Mouse (Mus musculus) ES-E14 (cell line): ENCODE data around the gene Smpd1. TPM values are rescaled to one million over a fixed set of nuclear protein-coding genes. Genes with fewer than 3 reads are reported as not detected.
A peak's percentile ranks its signal among the peaks of the same experiment; 100 is the strongest.

Experiments
- DNase-seq: peaks from one replicate; pipeline ENCODE4 v3.0.0-alpha.2; 2013; ENCODE audit warnings: low read depth, low spot score
- H3K27ac ChIP-seq: 2 replicates; pipeline ENCODE4 v1.5.1; 2012; ENCODE audit warnings: low read depth, mild to moderate bottlenecking, low read length, moderate library complexity, mixed read lengths; ENCODE audit not compliant: poor library complexity, insufficient read depth, severe bottlenecking
- H3K36me3 ChIP-seq: 2 replicates; pipeline ENCODE4 v1.6.1; 2012; ENCODE audit warnings: mild to moderate bottlenecking, low read length, moderate library complexity, mixed read lengths; ENCODE audit not compliant: control insufficient read depth, poor library complexity, insufficient read depth, severe bottlenecking
- H3K4me1 ChIP-seq, 2 experiments: fragments of 150-350 bp in 1 of 2; sonication (generic) in 1 of 2; 2 replicates each; pipeline ENCODE4 v1.6.1; 2012; ENCODE audit warnings: low read length in 2 of 2, mild to moderate bottlenecking in 1 of 2, mixed read lengths in 1 of 2; ENCODE audit not compliant: control insufficient read depth in 2 of 2, insufficient read depth in 2 of 2, poor library complexity in 1 of 2
- H3K4me3 ChIP-seq, 2 experiments: fragments of 150-350 bp in 1 of 2; sonication (generic) in 1 of 2; 2 replicates each; pipeline ENCODE4 v1.5.1; 2012; ENCODE audit warnings: low read length in 2 of 2, low read depth in 1 of 2, mild to moderate bottlenecking in 1 of 2, mixed read lengths in 1 of 2; ENCODE audit not compliant: insufficient read depth in 1 of 2, poor library complexity in 1 of 2, severe bottlenecking in 1 of 2
- H3K9ac ChIP-seq: 2 replicates; pipeline ENCODE4 v1.6.1; 2012; ENCODE audit warnings: low read depth, mild to moderate bottlenecking, low read length, mixed read lengths; ENCODE audit not compliant: poor library complexity, insufficient read depth, severe bottlenecking
- H3K9me3 ChIP-seq: fragments of 150-350 bp; sonication (generic); 2 replicates; pipeline ENCODE4 v1.6.1; 2012; ENCODE audit warnings: low read depth, mild to moderate bottlenecking, low read length; ENCODE audit not compliant: control insufficient read depth, insufficient read depth
- CHD2 ChIP-seq: IDR thresholded peaks from 2 replicates; pipeline ENCODE4 v1.6.1; 2014; ENCODE audit warnings: mild to moderate bottlenecking, low read depth, low read length, inconsistent platforms
- HCFC1 ChIP-seq: IDR thresholded peaks from 2 replicates; pipeline ENCODE4 v1.6.1; 2012; ENCODE audit warnings: low read length, inconsistent platforms, borderline replicate concordance; ENCODE audit not compliant: insufficient read depth
- MAFK ChIP-seq: IDR thresholded peaks from 2 replicates; pipeline ENCODE4 v1.6.1; 2014; ENCODE audit warnings: mild to moderate bottlenecking, low read depth, low read length, inconsistent platforms; ENCODE audit not compliant: insufficient read depth
- ZC3H11A ChIP-seq: IDR thresholded peaks from 2 replicates; pipeline ENCODE4 v1.6.1; 2012; ENCODE audit warnings: low read depth, mild to moderate bottlenecking, inconsistent platforms, low read length, borderline replicate concordance
- ZNF384 ChIP-seq: IDR thresholded peaks from 2 replicates; pipeline ENCODE4 v1.6.1; 2012; ENCODE audit warnings: low read depth, low read length, inconsistent platforms
- in situ Hi-C, 2 experiments: fragments of 600-800 bp; cut with MboI; formaldehyde crosslinking; loops; one replicate each; pipeline ENCODE4 v1.15.1; 2025; ENCODE audit warnings: low sequenced_read_pairs in 2 of 2, inconsistent platforms in 1 of 2; ENCODE audit not compliant: unreplicated experiment in 2 of 2
- total RNA-seq: library from RNA; depleted of rRNA; stranded (reverse); fragments of 300-350 nt; gene quantifications from 2 replicates; pipeline ENCODE4 v1.2.3, GENCODE M21; 2012; rRNA removed

The Smpd1 gene
- total RNA-seq, 1 experiment = 22.8 TPM

- in situ Hi-C loops = no loop called here
- no peak overlapping the region for H3K9ac ChIP-seq
- H3K27ac ChIP-seq = no peak overlapping the region
- H3K4me1 ChIP-seq = no peaks in the 10 kb centered on the region; a peak in 1 of 4 replicates
- no peak for DNase-seq
- no peak for TF ChIP-seq MAFK
- TF ChIP-seq HCFC1 = no peak
- TF ChIP-seq ZC3H11A = no peak
- no peak for TF ChIP-seq CHD2
- TF ChIP-seq ZNF384 = no peak
- no peaks in the 10 kb centered on the region for H3K36me3 ChIP-seq
- H3K4me3 ChIP-seq = no peak overlapping the region
- H3K9me3 ChIP-seq = no peaks in the 10 kb centered on the region
Measured at GRCm38 (mm10) chr7:105581959-105582358, 27.8 kb downstream of the Smpd1 start.

- TF ChIP-seq MAFK = no peak
- TF ChIP-seq ZNF384 = no peak
- TF ChIP-seq CHD2 = no peak
- no peak for TF ChIP-seq HCFC1
- Histone ChIP-seq H3K9ac (no peak overlapping the region), H3K4me1 (peaks cover 0 to 3% of the 10 kb centered on the region in 2 experiments; a peak in 1 of 4 replicates), H3K9me3 (no peaks in the 10 kb centered on the region), H3K36me3 (no peaks in the 10 kb centered on the region), H3K4me3 (no peak overlapping the region), H3K27ac (no peak overlapping the region)
- no peak for DNase-seq
- in situ Hi-C loops = no loop called here
Measured at GRCm38 (mm10) chr7:105588325-105588912, 34.3 kb downstream of the Smpd1 start.

GRCm38 (mm10) chr7:105590097-105590496, 35.9 kb downstream of the Smpd1 start:
- peaks cover 0 to 3% of the 10 kb centered on the region in 2 experiments; a peak in 1 of 4 replicates for H3K4me1 ChIP-seq
- no peak for TF ChIP-seq ZC3H11A
- TF ChIP-seq ZNF384 = no peak
- no peak for TF ChIP-seq CHD2
- TF ChIP-seq HCFC1 = no peak
- TF ChIP-seq MAFK = no peak
- H3K4me3 ChIP-seq = no peak overlapping the region
- H3K9ac ChIP-seq = no peak overlapping the region
- no peaks in the 10 kb centered on the region for H3K9me3 ChIP-seq
- no peaks in the 10 kb centered on the region for H3K36me3 ChIP-seq
- H3K27ac ChIP-seq = no peak overlapping the region
- DNase-seq = no peak
- in situ Hi-C loops = no loop called here

- Histone ChIP-seq H3K27ac (no peak overlapping the region), H3K9me3 (no peaks in the 10 kb centered on the region), H3K36me3 (no peaks in the 10 kb centered on the region), H3K4me1 (peaks cover 0 to 2% of the 10 kb centered on the region in 2 experiments; a peak in 1 of 4 replicates), H3K4me3 (no peak overlapping the region), H3K9ac (no peak overlapping the region)
- TF ChIP-seq HCFC1 (no peak), MAFK (no peak), CHD2 (no peak), ZC3H11A (no peak), ZNF384 (no peak)
- in situ Hi-C loops = no loop called here
- DNase-seq = peak; percentile 65
Measured at GRCm38 (mm10) chr7:105602860-105603623, 48.9 kb downstream of the Smpd1 start.

Other genes with a start within 250 kb of the Smpd1 start
- gene Olfr689, start 243.2 kb upstream of the Smpd1 start, total RNA-seq = not detected in 2 replicates
- gene Olfr690, start 220.3 kb upstream of the Smpd1 start, total RNA-seq = not detected in 2 replicates
- not detected in 2 replicates for gene Olfr691, start 212.1 kb upstream of the Smpd1 start, total RNA-seq
- gene Olfr692, start 186.1 kb upstream of the Smpd1 start, total RNA-seq = 0.26 TPM in 1 of 2 replicates, not detected in the other
- gene Gm5901, start 179.3 kb upstream of the Smpd1 start, total RNA-seq = 0.89 and 2.4 TPM in 2 replicates
- gene Fam160a2, start 154.3 kb upstream of the Smpd1 start, total RNA-seq = 29.9 and 37.6 TPM in 2 replicates
- gene Cnga4, start 149.8 kb upstream of the Smpd1 start, total RNA-seq = 0.13 and 0.37 TPM in 2 replicates
- 0.27 and 0.58 TPM in 2 replicates for gene Cckbr, start 128.6 kb upstream of the Smpd1 start, total RNA-seq
- gene Cavin3, start 72.1 kb upstream of the Smpd1 start, total RNA-seq = 2.0 and 5.3 TPM in 2 replicates
- gene Apbb1, start 27.3 kb downstream of the Smpd1 start, total RNA-seq = 14.2 and 19.9 TPM in 2 replicates
- gene Hpx, start 45.8 kb downstream of the Smpd1 start, total RNA-seq = 0.58 and 0.71 TPM in 2 replicates
- 28.5 and 29.5 TPM in 2 replicates for gene Trim3, start 79.2 kb downstream of the Smpd1 start, total RNA-seq
- 75.4 and 85.5 TPM in 2 replicates for gene Timm10b, start 85.7 kb downstream of the Smpd1 start, total RNA-seq
- gene Arfip2, start 86.1 kb downstream of the Smpd1 start, total RNA-seq = 46.5 and 62.9 TPM in 2 replicates
- gene Gm45799, start 86.2 kb downstream of the Smpd1 start, total RNA-seq = 9.2 and 35.6 TPM in 2 replicates
- gene Dnhd1, start 96.5 kb downstream of the Smpd1 start, total RNA-seq = 0.32 and 0.98 TPM in 2 replicates
- gene Ilk, start 182.2 kb downstream of the Smpd1 start, total RNA-seq = 36.9 and 61.4 TPM in 2 replicates
- 25.3 and 35.6 TPM in 2 replicates for gene Rrp8, start 183.0 kb downstream of the Smpd1 start, total RNA-seq
- 173 and 192 TPM in 2 replicates for gene Taf10, start 190.0 kb downstream of the Smpd1 start, total RNA-seq
- gene Tpp1, start 197.9 kb downstream of the Smpd1 start, total RNA-seq = 53.1 and 78.4 TPM in 2 replicates
- gene Dchs1, start 233.3 kb downstream of the Smpd1 start, total RNA-seq = 1.5 and 3.3 TPM in 2 replicates